ENCODE assay signal across 9 mouse cellular contexts in genomic region chr11:53707718-53708009, GRCm38 (mm10). TPM values are rescaled to one million over a fixed set of nuclear protein-coding genes. Genes with fewer than 3 reads are reported as not detected.
DNase-seq lines count a peak whose midpoint lies in the region; ATAC-seq and TF ChIP-seq lines count a peak whose summit lies in the region.
"Had no signal": no experiment of that assay in that cellular context is flagged by ENCODE, and none has a peak within 500 bp of the region (broad histone marks: within the 10 kb centered on the region; RNA-seq: fewer than 3 reads in every experiment).

No protein-coding gene starts in this region.

- TF ChIP-seq POLR2A in myocyte (IDR thresholded peaks at IDR 0.05; ENCODE audit: insufficient read length, low read depth): no peak

- H3K9me3 ChIP-seq in kidney, postnatal 0 days (replicated peaks; ENCODE audit: low read length): no peaks in the 10 kb centered on the region
- no peaks in the 10 kb centered on the region for H3K9me3 ChIP-seq in embryonic facial prominence, embryonic 11.5 days (replicated peaks; ENCODE audit: control insufficient read depth, low read length)
- H3K9me3 ChIP-seq in intestine, embryonic 14.5 days (ENCODE audit: control insufficient read depth, low read length): no peaks in the 10 kb centered on the region

- peak overlapping the region; percentile 66; the same call in 1 of the 2 replicates for H3K4me3 ChIP-seq in kidney, postnatal 0 days (replicated peaks; ENCODE audit: low read depth, low read length)
- peak overlapping the region; percentile 77; the same call in 1 of the 2 replicates for H3K4me3 ChIP-seq in embryonic facial prominence, embryonic 11.5 days (ENCODE audit: low read depth, low read length)
- H3K4me3 ChIP-seq in intestine, embryonic 14.5 days (ENCODE audit: low read depth, low read length): peak overlapping the region; percentile 79
- peak overlapping the region; percentile 54 for H3K4me3 ChIP-seq in myocyte

- TF ChIP-seq CTCF in kidney, postnatal 0 days (IDR thresholded peaks at IDR 0.05; ENCODE audit: low read depth): no peak

- no peaks in the 10 kb centered on the region for H3K27me3 ChIP-seq in kidney, postnatal 0 days (ENCODE audit: insufficient read depth, low read length)
- no peaks in the 10 kb centered on the region for H3K27me3 ChIP-seq in embryonic facial prominence, embryonic 11.5 days (ENCODE audit: control insufficient read depth, insufficient read depth, low read length)
- H3K27me3 ChIP-seq in intestine, embryonic 14.5 days (replicated peaks; ENCODE audit: control insufficient read depth, insufficient read depth, low read length): no peaks in the 10 kb centered on the region
- H3K27me3 ChIP-seq in myocyte (ENCODE audit: control insufficient read depth, insufficient read depth, insufficient read length): no peaks in the 10 kb centered on the region

- no peaks in the 10 kb centered on the region for H3K4me1 ChIP-seq in kidney, postnatal 0 days (replicated peaks; ENCODE audit: insufficient read depth, low read length)
- no peaks in the 10 kb centered on the region for H3K4me1 ChIP-seq in embryonic facial prominence, embryonic 11.5 days (ENCODE audit: control insufficient read depth, insufficient read depth, low read length)
- H3K4me1 ChIP-seq in intestine, embryonic 14.5 days (replicated peaks; ENCODE audit: control insufficient read depth, insufficient read depth, low read length): peaks cover 5% of the 10 kb centered on the region

- H3K9ac ChIP-seq in kidney, postnatal 0 days (ENCODE audit: low read depth, low read length): no peak overlapping the region; the same call in 1 of the 2 replicates
- no peak overlapping the region for H3K9ac ChIP-seq in embryonic facial prominence, embryonic 11.5 days (replicated peaks; ENCODE audit: low read length)
- peak overlapping the region; percentile 83; the same call in 1 of the 2 replicates for H3K9ac ChIP-seq in intestine, embryonic 14.5 days (ENCODE audit: low read length)

- DNase-seq in kidney, postnatal 0 days (ENCODE audit: low spot score): no peak
- no peak for DNase-seq in kidney, postnatal 36 days
- no peak for DNase-seq in embryonic facial prominence, embryonic 11.5 days (ENCODE audit: low spot score)
- DNase-seq in intestine, embryonic 14.5 days (ENCODE audit: low spot score): no peak
- DNase-seq in layer of hippocampus, adult 18-20 months (ENCODE audit: low spot score in 2 of 2): no peak
- DNase-seq in adrenal gland, adult 2 months: no peak
- no peak for DNase-seq in cerebellum, adult 11-12 months

- peak overlapping the region; percentile 81; the same call in 1 of the 2 replicates for H3K27ac ChIP-seq in kidney, postnatal 0 days
- no peak overlapping the region for H3K27ac ChIP-seq in embryonic facial prominence, embryonic 11.5 days (replicated peaks; ENCODE audit: low read depth, low read length)
- H3K27ac ChIP-seq in intestine, embryonic 14.5 days (ENCODE audit: low read depth): peak overlapping the region; percentile 89; the same call in 1 of the 2 replicates

- WGBS in kidney, postnatal 0 days: 84% methylated on average over 3 of the region's 3 CpGs
- 90% methylated on average over 3 of the region's 3 CpGs for WGBS in embryonic facial prominence, embryonic 11.5 days
- WGBS in intestine, embryonic 14.5 days: 80% methylated on average over 3 of the region's 3 CpGs

- H3K36me3 ChIP-seq in kidney, postnatal 0 days (ENCODE audit: insufficient read depth, low read length): no peaks in the 10 kb centered on the region
- no peaks in the 10 kb centered on the region for H3K36me3 ChIP-seq in embryonic facial prominence, embryonic 11.5 days (replicated peaks; ENCODE audit: control insufficient read depth, insufficient read depth, low read depth, low read length)
- H3K36me3 ChIP-seq in intestine, embryonic 14.5 days (ENCODE audit: control insufficient read depth, insufficient read depth, low read length): peaks cover 5% of the 10 kb centered on the region; the same call in 1 of the 2 replicates
- H3K36me3 ChIP-seq in myocyte (ENCODE audit: control insufficient read depth, insufficient read depth): no peaks in the 10 kb centered on the region

- H3K79me2 ChIP-seq in myocyte (ENCODE audit: control insufficient read depth, insufficient read depth): peaks cover 7% of the 10 kb centered on the region

- H3ac ChIP-seq in myocyte (ENCODE audit: control insufficient read depth, insufficient read length): no peak overlapping the region

- no peak for ATAC-seq in kidney, postnatal 0 days (replicated peaks; ENCODE audit: low FRiP score, low read depth)
- no peak for ATAC-seq in embryonic facial prominence, embryonic 11.5 days (replicated peaks; ENCODE audit: insufficient number of reproducible peaks, low FRiP score, low TSS enrichment, low read depth)
- ATAC-seq in intestine, embryonic 14.5 days (replicated peaks; ENCODE audit: low FRiP score, low TSS enrichment, low read depth): no peak

- peak overlapping the region; percentile 83 for H3K4me2 ChIP-seq in kidney, postnatal 0 days (ENCODE audit: low read length)
- H3K4me2 ChIP-seq in embryonic facial prominence, embryonic 11.5 days (ENCODE audit: low read depth, low read length): peak overlapping the region; percentile 89; the same call in 1 of the 2 replicates
- H3K4me2 ChIP-seq in intestine, embryonic 14.5 days (ENCODE audit: low read length): peak overlapping the region; percentile 83
- peak overlapping the region; percentile 100 for H3K4me2 ChIP-seq in myocyte (ENCODE audit: low read depth)

TF ChIP-seq in myocyte, 11 proteins besides CTCF, POLR2A, EP300 and RAD21:
- TF ChIP-seq E2F4 (IDR thresholded peaks at IDR 0.05; ENCODE audit: insufficient read depth) (no peak), REST (IDR thresholded peaks at IDR 0.05; ENCODE audit: insufficient read depth, insufficient read length) (no peak), TCF3 (IDR thresholded peaks at IDR 0.05; ENCODE audit: insufficient read length, low read depth) (no peak), USF1 (IDR thresholded peaks at IDR 0.05; ENCODE audit: low read depth) (no peak), MAX (IDR thresholded peaks at IDR 0.05; ENCODE audit: low read depth) (no peak), CEBPB (IDR thresholded peaks at IDR 0.05; ENCODE audit: insufficient read depth, poor library complexity, severe bottlenecking) (no peak), SRF (IDR thresholded peaks at IDR 0.05; ENCODE audit: control insufficient read depth, insufficient read length, low read depth) (no peak), MYOD1 (IDR thresholded peaks at IDR 0.05; ENCODE audit: control insufficient read depth in 1 of 3, insufficient read length in 2 of 3, low read depth in 2 of 3) (no peak), MYOG (IDR thresholded peaks at IDR 0.05; ENCODE audit: control insufficient read depth in 1 of 3, insufficient read depth in 1 of 3, insufficient read length in 2 of 3, low read depth in 2 of 3) (no peak), TCF12 (IDR thresholded peaks at IDR 0.05; ENCODE audit: insufficient read depth, poor library complexity, severe bottlenecking) (no peak), POLR2AphosphoS2 (IDR thresholded peaks at IDR 0.05; ENCODE audit: insufficient read length, low read depth) (no peak)

RNA-seq across cellular contexts. Expression of gene Rad50, which starts 0.5 kb away (rescaled TPM):
- 21.3 and 21.6 TPM in 2 replicates for polyA plus RNA-seq in kidney, postnatal 0 days (2015; fragmentation: Nextera tagmentation; extraction: Ambion mirVana)
- 26.5 and 26.8 TPM in 2 replicates for polyA plus RNA-seq in embryonic facial prominence, embryonic 11.5 days (2014; fragmentation: Nextera tagmentation; extraction: Ambion mirVana)
- 29.5 and 29.8 TPM in 2 replicates for polyA plus RNA-seq in intestine, embryonic 14.5 days (2014; fragmentation: Nextera tagmentation; extraction: Ambion mirVana)
- polyA plus RNA-seq in myocyte (2012; fragmentation: generic; extraction: Trizol): 4.3 TPM
- total RNA-seq in layer of hippocampus, adult 18-20 months (2021): 10 to 100 TPM; 13.2 to 13.9 TPM
- total RNA-seq in adrenal gland, adult 2 months (2021): 10 to 100 TPM; 11.6 to 13.8 TPM
- polyA plus RNA-seq in adrenal gland, adult 2 months (2012; rRNA removed): 2.6 and 3.6 TPM in 2 replicates

RNA-seq across cellular contexts. Expression of gene Il5, which starts 12.9 kb away (rescaled TPM):
- polyA plus RNA-seq in kidney, postnatal 0 days (2015; fragmentation: Nextera tagmentation; extraction: Ambion mirVana): not detected in 2 replicates
- polyA plus RNA-seq in embryonic facial prominence, embryonic 11.5 days (2014; fragmentation: Nextera tagmentation; extraction: Ambion mirVana): not detected in 2 replicates
- polyA plus RNA-seq in intestine, embryonic 14.5 days (2014; fragmentation: Nextera tagmentation; extraction: Ambion mirVana): not detected in 2 replicates
- not detected for polyA plus RNA-seq in myocyte (2012; fragmentation: generic; extraction: Trizol)
- not detected for total RNA-seq in layer of hippocampus, adult 18-20 months (2021)
- not detected for total RNA-seq in adrenal gland, adult 2 months (2021)
- polyA plus RNA-seq in adrenal gland, adult 2 months (2012; rRNA removed): 0.06 and 0.12 TPM in 2 replicates
- total RNA-seq: gastrocnemius, postnatal 25 days had no signal
